Mouse (Mus musculus) lung, postnatal 14 days (tissue): ENCODE measurements around the gene Ap1s3.

Experiments used
- DNase-seq: peaks from one replicate; pipeline ENCODE4 v3.0.0; 2021

Gene Ap1s3

DNA sequence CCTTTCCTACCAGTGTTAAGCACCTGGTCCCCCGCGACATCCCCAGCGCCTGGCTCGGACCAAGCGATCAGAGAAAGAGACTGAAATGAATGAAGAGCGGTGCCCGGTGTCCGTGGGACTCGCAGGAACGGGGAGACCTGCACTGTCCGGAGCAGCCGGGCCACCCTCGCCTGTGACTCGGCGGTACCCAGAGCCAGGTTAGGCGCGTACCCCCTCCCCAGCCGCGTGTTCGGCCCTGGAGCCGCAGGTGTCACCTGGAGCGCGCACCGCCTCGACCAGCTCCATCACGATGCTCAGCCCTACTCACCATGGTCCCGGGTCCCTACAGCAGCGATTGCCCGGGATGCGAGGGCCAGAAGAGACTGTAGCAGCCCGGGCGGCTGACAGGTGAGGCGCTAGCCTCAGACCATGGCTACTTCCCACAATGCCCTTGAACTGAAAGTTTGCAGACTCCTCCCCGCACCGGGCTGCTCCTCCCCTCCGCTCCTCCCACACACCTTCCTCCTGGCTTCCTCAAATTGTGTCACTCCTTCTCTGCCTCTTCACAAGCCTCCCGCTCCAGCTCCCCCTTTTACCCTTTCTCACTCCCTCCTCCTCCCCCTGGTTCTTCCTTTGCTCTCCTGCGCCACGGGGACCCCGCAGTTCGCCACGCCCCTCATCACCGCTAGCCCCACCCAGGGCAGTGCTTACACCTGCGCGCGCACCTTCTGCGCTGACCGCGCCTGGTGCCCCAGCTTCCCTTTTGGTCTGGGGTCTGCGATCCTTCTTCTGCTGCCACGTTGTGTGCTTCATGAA, at the start of gene Ap1s3:
Ap1s3 (minus strand) TSS at position 430 of the 795 bp plus-strand sequence.
- DNase-seq = peak; percentile 67

DNA sequence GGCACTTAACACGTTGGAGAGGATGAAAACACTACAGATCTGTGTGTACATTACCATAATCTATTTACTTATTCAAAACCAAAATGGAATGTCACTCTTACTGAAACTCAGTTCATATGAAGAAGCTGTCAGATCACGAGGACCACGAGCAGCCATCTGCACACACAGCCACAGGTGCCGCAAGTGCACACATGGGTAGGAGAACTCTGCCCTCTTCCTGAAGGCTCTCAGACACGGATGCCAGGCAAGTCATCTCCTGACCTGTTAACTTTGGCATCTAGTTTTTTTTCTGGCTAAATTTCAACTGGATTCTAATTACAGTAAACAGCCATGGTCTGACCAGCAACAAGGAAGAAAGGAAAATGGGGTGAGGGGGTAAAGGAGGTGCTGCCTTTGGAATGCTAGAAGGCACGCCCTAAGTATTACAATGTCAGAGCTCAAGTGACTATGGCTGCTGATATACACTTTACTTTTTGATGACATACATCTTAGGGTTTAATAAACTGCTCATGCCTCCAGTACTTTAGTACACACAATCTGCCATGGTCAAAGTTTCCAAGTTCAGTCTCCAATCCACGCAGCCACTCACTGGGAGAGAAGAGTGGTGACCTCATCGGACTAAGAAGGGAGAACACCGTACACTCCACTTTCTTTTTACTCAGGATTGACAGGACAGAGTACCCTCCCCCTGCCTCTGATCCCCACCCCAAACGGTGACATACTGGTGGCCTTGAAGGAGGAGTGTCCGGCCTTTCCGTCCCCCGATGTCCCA, 42.6 kb upstream of the Ap1s3 start:
- no peak for DNase-seq

DNA sequence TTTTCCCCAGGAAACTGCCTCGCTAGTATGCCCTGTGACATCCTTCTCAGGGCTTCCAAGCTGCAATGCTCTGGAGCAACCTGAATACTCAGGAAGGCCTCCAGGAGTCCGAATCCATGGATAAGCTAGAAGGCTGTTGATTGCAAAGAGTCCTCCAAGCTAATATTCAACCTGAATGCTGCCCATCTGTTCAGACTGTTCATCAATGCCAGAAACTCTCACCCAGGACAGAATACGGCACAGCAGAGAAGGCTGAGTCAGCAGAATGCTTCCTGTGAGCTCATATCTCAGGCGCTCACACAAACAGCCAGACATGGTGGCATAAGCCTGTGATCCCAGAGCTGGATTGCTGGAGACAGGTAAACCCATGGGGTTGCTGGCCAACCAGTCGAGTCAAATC, 41.3 kb upstream of the Ap1s3 start:
- DNase-seq = no peak

DNA sequence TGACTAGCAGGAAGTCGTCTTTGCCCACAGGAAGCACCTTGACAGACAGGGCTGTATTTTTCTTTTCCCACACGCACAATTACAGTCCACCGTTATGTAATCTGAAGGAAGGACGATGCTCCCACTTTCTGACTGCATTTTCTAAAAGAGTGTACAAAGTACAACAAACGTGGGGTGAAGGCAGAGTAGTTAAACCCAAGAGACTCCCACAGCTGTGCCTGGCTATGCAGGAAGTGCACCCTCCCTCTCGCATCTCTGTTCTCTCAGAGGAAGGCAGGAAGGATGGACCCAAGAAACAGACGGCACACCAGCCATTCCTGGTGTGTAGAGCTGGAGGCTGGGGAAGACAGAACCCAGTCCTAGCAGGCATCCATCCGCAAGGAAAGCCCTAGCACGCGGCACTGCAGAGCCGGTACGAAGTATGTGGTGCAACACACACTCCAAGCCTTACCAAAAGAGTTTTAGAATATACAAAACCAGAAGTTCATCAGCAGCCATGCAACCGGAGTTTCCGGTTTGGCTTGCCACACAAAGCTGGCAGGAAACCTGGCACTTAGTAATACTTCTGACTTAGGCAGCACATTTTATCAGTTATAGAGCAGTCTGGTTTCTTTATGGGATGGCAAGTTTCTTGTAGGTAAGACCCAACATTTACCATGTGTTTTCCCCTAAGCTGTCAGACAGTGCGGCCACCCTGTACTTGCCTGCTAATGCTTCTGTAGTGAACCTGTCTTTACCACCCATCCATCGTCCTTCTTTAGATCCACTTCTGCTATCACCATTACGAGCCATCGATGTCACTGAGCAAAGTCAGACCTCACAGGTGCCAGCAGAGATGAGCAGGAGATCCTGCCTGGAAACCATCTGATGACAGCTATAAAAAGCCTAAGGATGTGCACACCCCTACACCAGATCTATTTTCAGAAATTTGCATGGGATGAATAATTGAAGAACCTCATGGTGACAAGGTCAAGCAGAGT, 39.7 kb upstream of the Ap1s3 start:
- no peak for DNase-seq

DNA sequence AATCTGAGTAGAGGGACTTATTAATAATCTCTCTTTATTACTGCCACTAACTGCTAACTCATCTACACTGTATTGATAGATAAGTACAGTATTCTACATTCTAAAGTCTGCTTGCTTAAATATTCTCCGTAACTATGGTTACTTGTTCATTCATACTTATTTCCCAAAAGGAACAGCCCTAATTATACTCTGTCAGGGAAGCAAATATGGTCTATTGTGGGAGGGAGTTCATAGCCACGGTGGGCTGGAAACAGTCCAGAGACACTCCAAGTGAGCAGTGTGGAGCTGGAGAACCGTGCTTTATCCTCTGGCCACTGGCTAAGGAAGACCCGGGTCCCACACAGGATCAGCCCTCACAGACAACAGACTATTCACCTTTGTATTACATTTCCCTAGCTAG, 38.9 kb upstream of the Ap1s3 start:
- DNase-seq = no peak

DNA sequence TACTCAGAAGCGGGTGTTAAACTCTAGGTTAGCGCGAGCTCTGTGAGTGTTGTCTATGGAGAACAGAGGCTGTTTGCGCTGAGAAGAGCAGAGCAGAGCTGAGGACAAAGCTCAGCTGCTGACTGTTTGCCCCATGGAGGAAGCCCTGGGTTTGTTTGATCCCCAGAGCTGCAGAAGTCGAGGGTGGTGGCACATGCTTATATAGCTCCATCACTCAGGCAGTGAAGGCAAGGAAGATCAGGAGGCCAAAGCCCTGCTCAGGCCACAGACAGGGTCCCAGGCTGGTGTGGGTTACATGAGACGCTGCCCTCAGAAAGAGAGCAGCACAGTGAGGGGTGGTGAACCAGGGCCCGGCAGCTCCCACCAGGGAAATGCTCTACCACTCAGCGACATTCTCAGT, 38.4 kb upstream of the Ap1s3 start:
- no peak for DNase-seq

DNA sequence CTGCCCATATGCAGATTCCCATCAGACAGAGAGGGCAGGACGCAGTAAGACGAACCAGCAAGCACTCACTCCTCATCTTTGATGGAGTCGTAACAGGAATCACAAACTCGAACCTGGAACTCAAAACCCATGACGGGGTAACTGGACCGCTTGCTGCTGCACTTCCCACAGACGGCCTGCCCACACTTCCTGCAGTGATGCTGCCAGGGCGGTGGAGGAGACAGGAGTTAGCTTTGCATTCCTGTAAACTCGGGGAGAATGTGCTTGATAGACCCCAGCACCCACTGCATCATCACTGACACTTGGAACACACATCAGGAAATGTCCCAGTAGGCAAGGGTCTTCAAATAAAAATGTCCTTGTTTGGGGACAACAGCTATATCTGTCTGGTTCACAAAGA, 35.6 kb upstream of the Ap1s3 start:
- DNase-seq = no peak

DNA sequence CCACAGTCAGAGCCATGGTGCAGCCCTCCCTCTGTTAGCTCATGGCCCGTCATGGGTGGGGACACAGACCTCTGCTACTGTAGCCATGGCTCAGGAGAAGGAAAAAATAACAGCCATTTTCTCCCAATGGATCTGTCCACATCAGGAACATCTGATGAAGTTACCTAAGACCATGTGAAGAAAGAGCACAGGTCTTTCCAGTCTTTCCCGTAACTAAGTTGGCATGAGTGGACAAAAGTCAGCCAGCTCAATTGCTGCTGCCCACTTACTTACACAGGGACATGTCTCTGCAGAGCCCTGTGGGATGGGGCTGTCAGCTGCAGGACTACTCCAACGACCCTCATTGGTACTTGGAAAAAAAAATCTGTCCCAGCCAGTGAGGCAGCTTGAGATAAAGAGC, 34.9 kb upstream of the Ap1s3 start:
- no peak for DNase-seq

DNA sequence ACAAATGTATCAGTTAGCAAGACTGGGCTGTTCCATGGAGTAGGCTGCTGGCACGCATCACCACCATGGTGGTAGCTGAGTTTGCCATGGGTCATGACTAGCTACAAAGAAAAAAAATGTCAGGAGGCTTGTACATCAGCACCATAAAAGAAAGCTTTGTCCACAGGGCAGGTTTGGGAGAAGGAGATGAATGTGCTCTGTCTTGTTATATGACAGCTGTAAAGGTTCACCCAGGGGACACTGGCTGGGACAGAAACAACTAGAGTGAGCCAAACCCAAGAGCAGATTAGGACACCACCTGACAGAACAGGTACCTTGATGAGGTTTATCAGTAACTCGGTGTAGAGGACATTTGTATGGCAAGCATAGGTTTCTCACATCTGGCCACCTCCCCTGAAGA, 32.9 kb upstream of the Ap1s3 start:
- no peak for DNase-seq

DNA sequence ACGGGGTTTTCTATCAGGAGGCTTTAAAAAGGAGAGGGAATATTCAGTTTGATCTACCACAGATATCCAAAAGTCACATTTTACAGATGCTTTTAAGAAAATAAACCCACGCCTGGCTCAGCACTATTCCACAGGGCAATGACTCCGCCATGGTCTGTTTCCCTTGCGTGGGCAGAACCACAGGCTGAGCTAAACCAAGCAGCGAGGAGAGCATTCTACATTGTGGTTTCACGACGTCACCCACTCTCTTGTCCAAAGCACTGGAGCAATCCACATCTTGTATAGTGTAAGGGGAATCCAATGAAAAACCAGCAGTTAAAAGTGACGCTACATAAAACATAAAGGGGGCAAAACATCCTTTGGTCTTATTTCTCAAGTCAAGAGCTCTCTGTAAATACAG, 31.7 kb upstream of the Ap1s3 start:
- no peak for DNase-seq

DNA sequence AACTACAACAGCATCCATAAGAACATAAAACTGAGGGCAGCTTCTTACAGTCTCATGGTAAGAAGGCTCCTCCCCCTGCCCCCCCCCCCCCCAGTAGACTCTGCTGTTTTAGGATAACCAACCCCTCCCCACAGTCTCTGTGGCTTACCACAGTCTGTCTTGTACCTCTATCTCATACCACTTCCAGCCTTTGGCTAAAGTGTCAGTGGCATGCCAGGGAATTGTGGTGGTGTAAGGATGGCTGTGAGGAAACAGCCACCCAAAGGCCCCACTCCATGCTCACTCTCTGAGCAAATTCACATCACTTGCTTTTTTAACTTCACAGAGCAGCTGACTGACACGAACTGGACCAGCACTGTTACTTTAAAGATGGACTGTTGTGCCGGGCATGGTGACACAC, 26.7 kb upstream of the Ap1s3 start:
- DNase-seq = no peak

DNA sequence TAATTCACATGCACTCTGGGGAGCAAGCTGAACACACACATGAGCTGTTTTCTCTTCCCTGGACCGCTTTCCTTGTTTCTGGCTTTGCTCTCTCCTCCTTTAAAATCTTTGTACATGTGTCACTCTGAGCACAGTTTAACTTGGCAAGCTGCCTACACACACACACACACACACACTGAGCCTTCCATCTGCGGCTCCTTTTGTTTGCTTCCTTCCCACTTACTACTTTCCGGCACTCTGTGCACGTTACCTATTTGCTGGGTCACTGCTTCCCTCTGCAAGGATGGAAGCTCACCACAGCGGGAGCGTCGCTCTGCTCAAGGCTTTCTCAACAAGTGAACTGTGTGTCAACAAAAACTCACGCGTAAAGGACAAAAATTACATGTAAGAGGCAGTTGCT, 25.6 kb upstream of the Ap1s3 start:
- DNase-seq = peak; percentile 40

DNA sequence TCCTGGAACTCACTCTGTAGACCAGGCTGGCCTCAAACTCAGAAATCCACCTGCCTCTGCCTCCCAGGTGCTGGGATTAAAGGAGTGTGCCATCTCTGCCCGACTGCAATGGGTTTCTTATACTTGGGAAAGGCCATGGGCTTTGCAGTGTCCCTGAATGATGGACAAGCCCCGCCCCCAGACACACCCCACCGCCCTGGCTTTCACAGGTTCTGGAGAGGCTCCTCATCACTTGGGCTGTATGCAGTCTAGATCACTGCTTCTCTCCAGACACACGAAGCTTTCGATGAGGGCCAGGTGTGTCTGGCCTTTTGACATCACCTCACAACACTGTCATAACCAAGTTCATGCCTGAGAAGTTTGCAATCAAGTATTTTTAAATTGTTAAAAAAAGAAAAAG, 25.2 kb upstream of the Ap1s3 start:
- DNase-seq = no peak

DNA sequence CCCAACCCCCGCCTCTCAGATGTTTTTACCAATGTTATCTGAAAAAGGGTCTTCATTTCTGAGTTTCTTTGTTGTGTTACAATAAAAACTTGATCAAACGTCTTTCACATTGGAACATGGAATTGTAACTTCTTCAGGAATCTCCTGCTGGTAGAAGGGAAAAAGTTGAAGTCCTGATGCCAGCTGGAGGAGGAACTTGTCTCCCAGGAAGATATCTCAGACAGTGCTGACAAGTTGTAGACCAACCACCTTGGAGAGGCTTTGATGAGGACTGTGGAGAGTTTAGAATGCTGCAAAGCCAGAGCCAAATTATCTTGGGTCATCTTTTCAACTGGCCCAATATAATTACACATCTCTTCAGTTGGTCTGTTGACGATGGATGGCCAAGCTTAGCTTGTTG, 20.7 kb upstream of the Ap1s3 start:
- DNase-seq = no peak

DNA sequence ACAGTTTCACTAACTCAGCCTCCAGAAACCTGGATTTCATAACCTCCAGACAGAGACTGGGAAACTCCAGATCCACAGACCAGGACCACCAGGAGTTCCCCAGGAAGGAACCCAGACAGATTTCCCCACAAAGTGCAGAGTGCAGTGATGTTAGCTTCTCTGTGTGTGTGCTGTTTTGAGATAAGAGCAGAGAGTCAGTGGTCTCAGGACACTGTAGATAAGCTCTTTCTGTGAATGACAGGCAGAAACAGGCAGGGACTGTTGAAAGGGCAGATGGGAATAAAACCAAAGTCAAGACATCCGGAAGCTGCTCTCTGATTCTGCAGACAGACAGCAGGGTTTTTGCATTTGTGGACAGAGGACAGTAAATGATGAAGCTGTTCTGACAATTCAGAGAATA, 15.5 kb upstream of the Ap1s3 start:
- DNase-seq = no peak

DNA sequence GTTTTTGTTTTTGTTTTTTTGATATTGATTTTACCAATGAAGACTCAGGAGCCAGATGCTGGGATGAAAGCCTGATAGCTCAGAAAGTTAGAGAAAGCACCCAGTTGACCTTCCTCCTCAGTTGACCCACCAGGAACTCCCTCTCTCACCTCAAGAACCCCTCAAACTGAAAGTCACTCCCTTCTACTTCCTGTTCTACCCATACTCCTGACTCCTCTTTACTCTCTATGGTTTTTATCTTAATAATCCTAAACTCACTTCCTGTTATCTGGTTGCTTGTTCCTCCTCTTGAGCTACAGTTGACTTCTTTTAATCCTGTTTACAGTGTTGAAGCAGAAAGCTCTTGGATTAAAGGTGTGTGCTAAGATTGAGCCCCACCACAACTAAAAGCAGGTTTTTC, 12.3 kb upstream of the Ap1s3 start:
- DNase-seq = no peak

DNA sequence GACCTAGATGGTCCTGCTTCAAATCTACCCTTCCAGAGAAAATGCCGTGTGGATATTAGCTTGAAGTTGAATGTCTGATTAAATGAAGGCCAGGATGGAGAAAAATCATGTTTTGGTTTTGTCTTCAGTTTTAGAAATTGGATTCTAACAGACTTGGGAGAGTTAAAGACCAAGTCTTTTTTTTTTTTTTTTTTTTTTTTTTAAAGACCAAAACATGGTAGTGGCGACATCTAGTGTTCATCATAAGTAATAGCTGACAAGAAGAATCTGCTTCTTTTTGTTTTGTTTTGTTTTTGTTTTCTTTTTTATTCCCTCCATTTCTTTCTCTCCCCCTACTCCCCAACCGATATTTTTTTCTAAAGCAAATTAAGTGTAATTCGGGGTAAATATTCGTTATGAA, 11.2 kb upstream of the Ap1s3 start:
- no peak for DNase-seq

DNA sequence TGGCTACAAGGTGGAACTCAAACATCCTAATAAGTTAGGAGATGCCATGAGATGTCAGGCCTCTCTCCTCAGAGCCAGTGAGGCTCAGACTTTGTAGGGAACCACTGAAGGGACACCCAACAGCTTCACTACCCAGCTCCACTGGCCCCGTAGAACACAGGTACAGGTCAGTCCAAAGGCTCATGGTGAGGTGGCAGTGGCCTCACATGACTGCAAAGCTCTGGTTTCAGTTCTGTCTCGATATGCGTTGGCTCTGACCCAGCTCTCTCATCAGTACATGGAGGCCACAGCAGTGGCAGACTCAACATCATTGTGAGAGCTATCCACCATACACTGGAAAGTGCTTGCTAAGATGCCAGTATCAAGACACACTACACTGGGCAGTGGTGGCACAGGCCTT, 9.0 kb upstream of the Ap1s3 start:
- DNase-seq = no peak

DNA sequence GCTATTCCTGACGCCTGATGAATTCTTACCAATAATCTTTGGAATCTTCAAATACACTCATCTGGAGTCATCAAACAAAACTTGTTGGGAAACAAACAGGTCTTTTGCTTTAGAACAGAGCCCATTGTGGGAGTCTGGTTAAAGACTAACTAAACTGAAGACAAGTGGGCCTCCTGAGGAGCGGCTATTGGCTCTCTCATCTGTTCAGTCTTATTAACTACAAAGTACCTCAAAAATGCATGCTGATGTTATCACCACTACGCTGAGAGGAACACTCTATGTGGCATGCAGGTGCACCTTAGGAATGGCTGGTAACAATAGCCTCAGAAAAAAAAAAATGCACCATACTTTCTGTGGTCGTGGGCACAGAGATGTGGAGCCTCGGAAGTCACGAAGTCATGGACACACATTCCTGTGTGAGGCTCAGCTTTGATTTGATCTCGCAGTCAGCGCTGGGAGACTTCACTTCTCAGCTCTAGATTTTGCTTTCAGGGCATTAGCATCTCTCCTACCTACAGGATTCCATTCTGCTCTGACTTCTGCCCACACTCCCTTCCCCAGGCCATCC, 6.4 kb upstream of the Ap1s3 start:
- DNase-seq = no peak

DNA sequence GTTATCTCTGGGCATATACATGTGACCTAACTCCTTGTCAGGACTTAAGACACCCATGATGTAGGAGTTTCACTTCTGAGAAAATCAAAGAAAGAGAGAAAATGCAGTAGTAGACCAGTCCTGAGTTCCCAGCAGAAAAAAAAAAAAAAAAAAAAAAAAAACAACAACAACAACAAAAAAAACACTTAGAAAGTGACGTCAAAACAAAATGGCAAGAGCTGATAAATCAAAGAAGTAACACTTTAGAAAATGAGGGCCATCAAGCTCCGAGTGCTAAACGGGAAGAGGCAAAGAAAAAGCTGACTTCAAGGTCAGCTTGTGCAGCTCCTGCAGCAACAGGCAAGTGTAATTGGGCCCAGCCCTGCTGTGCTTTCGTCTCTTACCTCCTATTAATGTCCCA, 3.9 kb upstream of the Ap1s3 start:
- no peak for DNase-seq

DNA sequence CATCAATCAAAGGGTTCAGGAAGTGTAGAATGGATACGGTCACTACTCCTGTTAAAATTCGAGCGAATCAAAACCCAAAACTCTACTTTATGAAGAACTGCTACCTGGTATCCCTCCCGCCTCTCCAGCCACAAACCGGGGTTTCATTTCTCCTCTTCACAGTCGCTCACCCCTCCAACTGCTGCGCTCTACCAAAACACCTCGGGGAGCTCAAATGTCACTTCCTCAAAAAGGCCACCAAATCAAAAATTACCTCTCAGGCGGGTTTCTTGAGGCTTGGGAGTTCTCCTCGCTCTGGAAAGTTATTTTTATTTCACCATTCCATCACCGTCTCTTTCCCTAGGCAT, 603 bp downstream of the Ap1s3 start:
- DNase-seq = no peak

DNA sequence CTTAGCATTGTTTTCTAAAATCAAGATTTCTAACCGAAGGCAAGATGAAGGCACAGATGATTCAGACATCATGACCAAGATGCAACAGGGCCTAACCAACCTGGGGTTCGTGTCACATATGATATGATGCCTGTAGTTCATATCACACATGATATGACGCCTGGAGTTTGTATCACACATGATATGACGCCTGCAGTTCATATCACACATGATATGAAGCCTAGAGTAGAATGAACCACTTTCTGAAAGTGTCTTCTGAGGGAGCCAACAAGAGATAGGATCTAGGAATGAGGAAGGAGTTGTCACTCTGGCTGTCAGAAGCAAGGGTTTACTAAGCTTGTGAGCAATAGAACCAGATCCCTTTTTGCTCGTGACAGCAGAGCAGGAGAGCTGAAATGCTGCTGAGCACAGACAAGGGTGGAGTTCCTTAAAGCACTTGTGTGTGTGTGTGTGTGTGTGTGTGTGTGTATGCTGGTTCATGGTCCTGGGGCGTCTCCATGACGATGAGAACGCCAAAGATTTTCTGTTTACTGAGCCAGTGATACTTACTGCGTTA, 2.3 kb downstream of the Ap1s3 start:
- DNase-seq = no peak

DNA sequence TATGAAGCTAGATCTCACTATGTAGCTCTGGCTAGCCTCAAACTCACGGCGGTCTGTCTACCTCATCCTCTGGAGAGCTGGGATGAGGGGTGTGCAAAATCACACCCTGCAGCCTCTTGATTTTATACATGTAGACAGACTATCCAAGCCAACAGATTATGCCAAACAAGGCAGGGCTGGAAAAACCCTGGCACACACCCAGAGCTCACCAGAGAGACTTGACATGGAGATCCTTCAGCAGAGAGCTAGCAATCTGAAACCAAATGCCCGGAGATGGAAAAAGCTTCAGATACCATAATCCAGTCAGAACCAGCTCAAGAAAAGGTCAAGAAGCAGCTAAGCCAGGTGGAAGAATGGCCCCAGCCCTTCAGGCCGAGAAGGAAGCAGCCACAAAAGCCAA, 6.9 kb downstream of the Ap1s3 start:
- no peak for DNase-seq
